Mouse (Mus musculus) liver, embryonic 16.5 days (tissue): ENCODE data around the gene Iqce. TPM values are rescaled to one million over a fixed set of nuclear protein-coding genes. Genes with fewer than 3 reads are reported as not detected.

Source experiments
- ATAC-seq: fragments of 200-750 bp; cut with Nextera tagmentation; 2 replicates; pipeline ENCODE4 v1.8.0; 2017; ENCODE audit warnings: low read depth, mild to moderate bottlenecking, moderate number of reproducible peaks, moderate library complexity
- H3K27ac ChIP-seq: fragments of 300-500 bp; sonication (generic); 2 replicates; pipeline ENCODE4 v1.5.1; 2014; ENCODE audit warnings: mild to moderate bottlenecking, low read length
- H3K27me3 ChIP-seq: fragments of 300-500 bp; sonication (generic); 2 replicates; pipeline ENCODE4 v1.6.1; 2014; ENCODE audit warnings: low read depth, low read length, mixed read lengths; ENCODE audit not compliant: control insufficient read depth, insufficient read depth
- H3K36me3 ChIP-seq: fragments of 300-500 bp; sonication (generic); 2 replicates; pipeline ENCODE4 v1.6.1; 2014; ENCODE audit warnings: mild to moderate bottlenecking; ENCODE audit not compliant: control insufficient read depth, insufficient read depth
- H3K4me1 ChIP-seq: fragments of 300-500 bp; sonication (generic); 2 replicates; pipeline ENCODE4 v1.6.1; 2014; ENCODE audit warnings: low read depth, low read length, mixed read lengths; ENCODE audit not compliant: control insufficient read depth
- H3K4me2 ChIP-seq: fragments of 300-500 bp; sonication (generic); 2 replicates; pipeline ENCODE4 v1.6.1; 2014; ENCODE audit warnings: low read depth, low read length, mixed read lengths
- H3K4me3 ChIP-seq: fragments of 300-500 bp; sonication (generic); 2 replicates; pipeline ENCODE4 v1.5.1; 2014; ENCODE audit warnings: low read depth, mild to moderate bottlenecking, low read length
- H3K9ac ChIP-seq: fragments of 300-500 bp; sonication (generic); 2 replicates; pipeline ENCODE4 v1.6.1; 2014; ENCODE audit warnings: low read depth, low read length
- H3K9me3 ChIP-seq: fragments of 300-500 bp; sonication (generic); replicated peaks from 2 replicates; pipeline ENCODE4 v1.6.1; 2016; ENCODE audit warnings: low read length; ENCODE audit not compliant: control insufficient read depth
- WGBS: fragments of 180-500 bp; shearing (Covaris S2); extraction: QIAGEN DNeasy Blood & Tissue Kit; methylation state at CpG from one replicate; pipeline ENCODE4 v1.1.7; 2014; ENCODE audit not compliant: insufficient replicate concordance; 5-methylcytosine and 5-hydroxymethylcytosine counted together
- polyA plus RNA-seq: library from polyadenylated mRNA; unstranded; fragments of >200 nt; fragmentation: Nextera tagmentation; extraction: Ambion mirVana; gene quantifications from 2 replicates; pipeline ENCODE4 v1.2.1, GENCODE M21; 2015

Iqce gene
- polyA plus RNA-seq, 1 experiment from 2014 or later = 5.2 TPM

DNA sequence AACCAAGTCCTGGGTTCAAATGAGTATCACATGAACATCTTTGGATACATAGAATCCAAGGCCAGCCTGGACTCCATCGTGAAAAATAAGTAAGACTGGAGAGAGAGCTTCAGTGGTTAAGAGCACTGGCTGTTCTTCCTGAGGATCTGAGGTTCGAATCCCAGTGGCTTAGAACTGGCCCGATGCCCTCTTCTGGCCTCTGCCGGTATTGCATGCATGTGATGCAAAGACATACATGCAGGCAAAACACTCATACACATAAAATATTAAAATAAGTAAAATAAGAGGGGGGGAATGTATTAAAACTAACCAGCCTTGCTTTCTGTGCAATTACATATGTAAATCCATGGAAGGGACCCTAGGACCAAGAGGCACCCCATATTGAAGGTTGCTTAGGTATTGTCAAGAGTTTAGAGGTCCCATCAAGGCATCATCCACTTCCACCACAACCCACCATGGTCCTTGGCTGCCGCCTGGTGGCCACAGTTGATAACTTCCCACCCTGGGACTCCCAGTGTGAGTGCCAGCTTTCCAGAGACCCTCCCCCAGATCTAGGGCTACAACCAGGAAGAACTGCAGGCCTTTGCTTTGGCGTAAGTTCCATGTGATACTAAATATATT, 82.9 kb downstream of the Iqce start:
- 10% methylated on average over 6 of the region's 6 CpGs for WGBS
- peaks cover 34% of the 10 kb centered on the region for H3K4me1 ChIP-seq
- H3K36me3 ChIP-seq = no peaks in the 10 kb centered on the region
- no peaks in the 10 kb centered on the region for H3K9me3 ChIP-seq
- H3K27me3 ChIP-seq = no peaks in the 10 kb centered on the region
- no peak overlapping the region for H3K4me2 ChIP-seq
- no peak overlapping the region for H3K4me3 ChIP-seq
- no peak overlapping the region for H3K27ac ChIP-seq
- ATAC-seq = no peak
- H3K9ac ChIP-seq = no peak overlapping the region

DNA sequence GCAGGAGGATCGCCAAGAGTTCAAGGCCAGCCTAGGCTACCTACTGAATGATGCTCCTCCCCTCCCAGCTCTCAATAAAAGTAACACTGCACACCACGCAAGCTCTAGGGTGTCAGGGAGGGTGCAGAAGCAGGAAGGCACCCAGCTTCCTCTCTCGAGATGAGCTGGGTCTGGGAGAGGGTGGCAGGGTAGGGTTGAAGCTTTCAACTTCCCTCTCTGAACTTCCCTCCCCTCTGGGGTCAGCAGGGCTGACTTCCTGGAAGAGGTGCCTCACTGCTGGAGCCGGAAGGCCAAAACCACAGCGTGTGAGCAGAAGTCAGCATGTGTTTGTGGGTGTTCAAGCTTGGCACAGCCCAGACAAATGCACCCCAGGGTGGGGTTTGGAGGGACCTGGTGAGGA, 84.5 kb downstream of the Iqce start:
- WGBS = 35% methylated on average over 5 of the region's 5 CpGs
- Histone ChIP-seq H3K4me3 (no peak overlapping the region), H3K36me3 (peaks cover 14% of the 10 kb centered on the region), H3K4me1 (peaks cover 40% of the 10 kb centered on the region), H3K9ac (no peak overlapping the region), H3K9me3 (no peaks in the 10 kb centered on the region), H3K4me2 (no peak overlapping the region), H3K27ac (peak overlapping the region; percentile 69), H3K27me3 (no peaks in the 10 kb centered on the region)
- peak; percentile 30 for ATAC-seq

DNA sequence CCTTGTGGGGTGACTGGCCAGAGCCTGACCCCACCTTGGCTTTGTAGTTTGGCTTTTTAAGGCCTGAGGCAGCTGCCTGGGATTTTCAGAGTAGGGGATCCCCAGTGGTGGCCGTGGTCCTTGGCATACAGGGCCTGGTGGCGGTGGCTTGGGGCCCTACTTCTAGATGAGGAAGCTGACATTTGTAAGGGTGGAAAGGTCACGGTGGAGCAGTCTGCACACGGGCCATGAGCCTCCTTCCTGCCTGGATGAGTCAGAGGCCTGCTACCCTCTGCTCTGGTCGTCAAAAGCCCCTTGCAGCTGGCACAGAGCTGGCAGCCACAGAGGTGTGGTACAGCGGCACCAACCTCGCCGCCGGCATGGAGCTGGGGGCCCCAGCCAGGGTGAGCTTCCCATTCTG, 85.5 kb downstream of the Iqce start:
- Histone ChIP-seq H3K9ac (no peak overlapping the region), H3K4me3 (no peak overlapping the region), H3K4me1 (peaks cover 50% of the 10 kb centered on the region), H3K9me3 (no peaks in the 10 kb centered on the region), H3K4me2 (no peak overlapping the region), H3K27ac (peak overlapping the region; percentile 69), H3K36me3 (peaks cover 19% of the 10 kb centered on the region), H3K27me3 (no peaks in the 10 kb centered on the region)
- ATAC-seq = no peak
- WGBS = 36% methylated on average over 9 of the region's 9 CpGs

DNA sequence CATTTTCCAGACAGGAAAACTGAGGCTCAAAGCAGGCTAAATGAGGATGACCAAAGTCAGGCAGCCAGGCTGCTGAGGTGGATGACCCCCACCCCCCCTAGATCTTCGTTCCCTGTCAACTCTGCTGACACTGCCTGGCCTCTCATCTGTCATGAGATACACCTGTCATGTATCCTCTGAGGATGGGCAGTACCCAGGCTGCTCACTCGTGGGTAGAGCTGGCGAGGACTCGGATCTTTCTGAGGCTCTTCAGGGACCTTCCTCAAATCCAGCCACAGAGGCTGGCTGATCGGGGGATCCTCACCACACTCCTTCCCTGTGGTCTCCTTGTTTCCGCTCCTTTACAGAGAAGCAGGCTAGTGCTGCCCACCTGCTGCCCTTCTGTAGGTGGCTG, 86.1 kb downstream of the Iqce start:
- Histone ChIP-seq H3K4me1 (peaks cover 55% of the 10 kb centered on the region), H3K4me2 (no peak overlapping the region), H3K27ac (peak overlapping the region; percentile 69), H3K36me3 (peaks cover 19% of the 10 kb centered on the region), H3K27me3 (no peaks in the 10 kb centered on the region; the same call in 1 of the 2 replicates), H3K9me3 (no peaks in the 10 kb centered on the region), H3K9ac (no peak overlapping the region), H3K4me3 (no peak overlapping the region)
- ATAC-seq = no peak
- 52% methylated on average over 6 of the region's 6 CpGs for WGBS

DNA sequence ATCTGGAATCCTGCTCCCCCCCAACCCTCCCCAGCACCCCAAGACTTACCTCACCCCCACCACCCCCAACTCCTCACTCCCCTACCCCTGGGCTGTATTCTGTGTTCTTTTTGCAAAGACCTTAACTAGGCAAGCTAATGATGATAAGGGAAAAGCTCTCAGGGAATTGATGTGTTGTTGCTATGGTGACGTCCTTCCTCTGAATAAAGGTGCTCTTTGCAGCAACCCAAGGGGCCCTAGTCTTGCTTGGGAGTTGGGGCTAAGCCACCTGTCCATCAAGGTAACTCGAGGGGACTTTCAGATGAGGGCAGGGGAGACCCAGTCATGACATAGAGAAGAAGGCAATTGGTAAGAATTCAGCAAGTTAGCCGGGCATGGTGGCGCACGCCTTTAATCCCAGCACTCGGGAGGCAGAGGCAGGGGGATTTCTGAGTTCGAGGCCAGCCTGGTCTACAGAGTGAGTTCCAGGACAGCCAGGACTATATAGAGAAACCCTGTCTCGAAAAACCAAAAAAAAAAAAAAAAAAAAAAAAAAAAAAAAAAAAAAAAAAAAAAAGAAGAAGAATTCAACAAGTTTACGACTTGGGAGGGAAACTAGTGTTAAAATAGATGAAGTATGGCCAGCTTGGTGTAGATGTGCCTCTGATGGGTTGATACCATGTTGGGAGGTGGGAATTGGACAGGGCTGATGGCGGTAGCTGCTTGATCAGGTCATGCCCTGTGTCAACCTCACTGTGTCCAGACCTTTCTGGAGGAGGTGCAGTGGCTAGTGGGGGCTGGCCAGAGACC, 86.7 kb downstream of the Iqce start:
- Histone ChIP-seq H3K9ac (no peak overlapping the region; the same call in 1 of the 2 replicates), H3K27ac (peak overlapping the region; percentile 69), H3K4me3 (no peak overlapping the region), H3K4me2 (peak overlapping the region; percentile 57), H3K9me3 (no peaks in the 10 kb centered on the region), H3K36me3 (peaks cover 19% of the 10 kb centered on the region), H3K4me1 (peaks cover 61% of the 10 kb centered on the region), H3K27me3 (peaks cover 2% of the 10 kb centered on the region; the same call in 1 of the 2 replicates)
- no peak for ATAC-seq
- 53% methylated on average over 10 of the region's 10 CpGs for WGBS

DNA sequence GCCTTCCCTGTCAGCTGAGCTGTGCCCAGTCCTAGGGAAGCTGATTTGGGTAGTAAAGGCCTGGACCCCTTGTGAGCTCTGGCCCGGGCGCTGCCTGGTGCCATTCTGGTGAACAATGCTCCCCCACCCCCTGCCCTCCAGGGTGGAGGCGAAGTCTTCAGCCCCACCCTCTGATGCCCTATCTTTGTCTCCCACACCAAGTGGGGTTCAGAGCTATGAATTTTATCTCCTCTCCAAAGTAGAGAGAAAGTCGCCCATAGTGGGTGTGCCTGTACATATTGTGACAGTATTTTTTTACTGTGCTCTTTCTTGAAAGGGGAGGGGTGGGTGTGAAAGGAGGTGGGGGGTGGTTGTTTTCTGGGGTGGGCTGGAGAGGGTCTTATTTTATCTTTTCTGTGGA, 87.3 kb downstream of the Iqce start:
- ATAC-seq = peak; percentile 78
- H3K9me3 ChIP-seq = no peaks in the 10 kb centered on the region
- 22% methylated on average over 4 of the region's 4 CpGs for WGBS
- peaks cover 4% of the 10 kb centered on the region; the same call in 1 of the 2 replicates for H3K27me3 ChIP-seq
- H3K9ac ChIP-seq = peak overlapping the region; percentile 15
- H3K4me2 ChIP-seq = peak overlapping the region; percentile 57
- peaks cover 19% of the 10 kb centered on the region for H3K36me3 ChIP-seq
- peaks cover 68% of the 10 kb centered on the region for H3K4me1 ChIP-seq
- H3K4me3 ChIP-seq = no peak overlapping the region
- peak overlapping the region; percentile 68 for H3K27ac ChIP-seq

DNA sequence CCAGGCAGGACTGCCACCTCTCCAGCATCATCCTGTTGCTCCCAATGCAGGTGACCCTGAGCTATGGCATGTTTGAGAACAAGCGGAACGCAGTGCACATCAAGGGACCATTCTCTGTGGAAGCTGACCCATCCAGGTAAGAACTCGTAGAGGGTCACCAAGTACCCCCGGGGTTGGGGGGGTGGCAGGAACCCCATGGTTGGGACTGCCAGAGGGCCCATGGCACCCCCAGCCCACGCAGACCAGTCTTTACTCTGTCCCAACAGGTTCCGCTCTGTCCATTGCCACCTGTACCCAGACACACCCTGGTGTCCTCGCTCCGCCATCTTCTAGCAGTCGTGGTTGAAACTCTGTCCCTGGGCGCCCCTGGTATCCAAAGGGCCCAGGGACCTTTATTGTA, 88.0 kb downstream of the Iqce start:
- H3K36me3 ChIP-seq = peaks cover 19% of the 10 kb centered on the region
- peak overlapping the region; percentile 15 for H3K9ac ChIP-seq
- no peak for ATAC-seq
- peaks cover 75% of the 10 kb centered on the region for H3K4me1 ChIP-seq
- no peaks in the 10 kb centered on the region for H3K9me3 ChIP-seq
- no peak overlapping the region for H3K4me3 ChIP-seq
- peaks cover 4% of the 10 kb centered on the region; the same call in 1 of the 2 replicates for H3K27me3 ChIP-seq
- peak overlapping the region; percentile 68 for H3K27ac ChIP-seq
- WGBS = 74% methylated on average over 10 of the region's 10 CpGs
- no peak overlapping the region; the same call in 1 of the 2 replicates for H3K4me2 ChIP-seq

DNA sequence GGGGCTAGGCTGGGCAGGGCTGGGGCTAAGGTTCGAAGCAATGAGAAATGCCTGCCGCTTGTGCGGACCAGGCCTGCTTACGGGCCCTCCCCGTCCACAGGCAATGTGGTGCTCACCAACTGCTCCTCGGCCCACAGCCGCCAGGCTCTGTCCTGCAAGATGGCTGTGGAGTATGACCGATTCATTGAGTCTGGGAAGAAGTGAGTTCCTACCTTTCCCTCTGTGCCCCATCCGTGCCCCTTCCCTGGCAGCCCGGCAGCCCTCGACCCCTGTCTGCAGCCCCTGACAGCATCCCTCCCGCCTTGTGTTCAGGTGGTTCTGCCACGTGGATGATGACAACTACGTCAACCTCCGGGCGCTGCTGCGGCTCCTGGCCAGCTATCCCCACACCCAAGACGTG, 90.0 kb downstream of the Iqce start:
- Histone ChIP-seq H3K9me3 (no peaks in the 10 kb centered on the region), H3K4me3 (no peak overlapping the region), H3K36me3 (peaks cover 19% of the 10 kb centered on the region), H3K27ac (no peak overlapping the region), H3K9ac (no peak overlapping the region), H3K4me2 (no peak overlapping the region), H3K4me1 (peaks cover 79% of the 10 kb centered on the region), H3K27me3 (peaks cover 13% of the 10 kb centered on the region)
- WGBS = 74% methylated on average over 18 of the region's 18 CpGs
- ATAC-seq = no peak
